Mouse (Mus musculus) lung, postnatal 10 days (tissue): ENCODE results near the gene Disp1.

Experiments used
- DNase-seq: peaks from one replicate; pipeline ENCODE4 v3.0.0; 2021

The Disp1 gene

DNA sequence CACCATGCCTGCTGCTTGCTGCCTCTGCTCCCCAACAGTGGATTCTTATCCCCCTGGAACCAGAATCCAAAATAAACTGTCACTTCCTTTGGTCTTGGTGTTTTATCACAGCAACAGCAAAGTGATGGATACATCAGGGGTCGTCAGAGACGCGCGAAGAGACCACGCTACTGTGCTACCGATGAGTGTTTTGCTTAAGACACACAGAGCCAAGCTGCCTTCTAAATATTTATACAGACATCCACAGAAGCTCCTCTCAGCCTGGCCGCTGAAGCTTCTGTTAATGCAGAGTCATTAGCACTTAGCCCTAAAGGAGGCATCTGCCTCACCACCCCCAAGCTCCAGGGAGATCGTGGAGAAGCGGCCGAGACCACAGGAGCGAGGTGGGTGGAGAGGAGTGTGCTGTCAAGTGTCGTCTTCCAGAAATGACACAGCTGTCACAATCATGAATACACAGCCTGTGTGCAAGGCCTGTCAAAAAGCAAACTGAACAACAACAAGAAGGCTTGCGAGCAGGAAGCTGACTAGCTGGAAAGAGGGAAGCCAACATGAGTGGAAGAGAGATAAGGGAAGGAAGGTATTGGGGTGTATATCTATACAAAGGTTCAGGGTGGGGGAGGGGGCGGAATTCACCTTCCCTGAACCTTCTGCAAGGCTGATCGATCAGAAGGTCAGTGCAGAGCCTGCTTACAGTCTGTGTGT lies 146.1 kb downstream of the Disp1 start:
- DNase-seq, result peak; percentile 46

DNA sequence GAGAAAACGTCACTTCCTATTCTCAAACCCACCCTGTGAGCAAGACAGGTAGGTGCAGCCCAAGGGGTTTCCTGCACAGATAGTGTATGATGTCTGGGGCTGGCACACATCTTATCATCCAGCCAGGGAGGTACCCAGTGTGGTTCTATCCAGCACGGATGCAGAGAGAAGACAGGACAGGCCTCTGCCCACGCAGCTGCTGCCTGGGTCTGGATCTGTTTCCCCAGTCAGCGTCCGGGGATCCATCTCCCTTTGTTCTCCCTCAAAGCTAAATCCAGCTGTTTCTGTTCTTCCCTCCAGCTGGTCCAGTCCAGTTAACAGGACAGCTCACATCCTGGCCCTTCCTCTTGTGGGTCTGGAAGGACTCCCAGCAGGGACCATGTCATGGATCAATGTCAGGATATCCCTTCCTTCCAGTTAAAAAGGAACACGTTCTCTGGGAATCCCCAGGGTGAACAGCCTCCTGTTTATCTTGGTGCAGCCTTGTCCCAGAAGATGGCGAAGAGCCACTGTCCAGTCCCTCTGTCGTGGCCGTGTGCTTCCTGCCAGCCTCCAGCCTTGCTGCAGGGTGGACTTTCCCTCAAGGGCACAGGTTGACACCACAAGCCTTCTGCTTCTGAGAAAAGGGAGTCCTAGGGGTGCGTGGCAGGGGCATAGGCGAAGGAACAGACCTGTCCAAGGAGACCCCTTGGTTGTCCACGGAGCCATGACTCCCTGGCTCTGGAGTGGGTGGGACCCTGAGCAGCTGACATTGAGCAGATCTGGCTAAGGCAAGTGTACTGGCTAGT lies 148.9 kb downstream of the Disp1 start:
- peak; percentile 79 for DNase-seq

GRCm38 (mm10) chr1:183069954-183070649 lies 151.2 kb downstream of the Disp1 start:
- DNase-seq, result no peak

GRCm38 (mm10) chr1:183067807-183068206 lies 153.5 kb downstream of the Disp1 start:
- DNase-seq, result no peak

GRCm38 (mm10) chr1:183066981-183067380 lies 154.3 kb downstream of the Disp1 start:
- DNase-seq, result no peak

- DNase-seq, result no peak
Observed at GRCm38 (mm10) chr1:183060611-183061010, 160.7 kb downstream of the Disp1 start.

DNA sequence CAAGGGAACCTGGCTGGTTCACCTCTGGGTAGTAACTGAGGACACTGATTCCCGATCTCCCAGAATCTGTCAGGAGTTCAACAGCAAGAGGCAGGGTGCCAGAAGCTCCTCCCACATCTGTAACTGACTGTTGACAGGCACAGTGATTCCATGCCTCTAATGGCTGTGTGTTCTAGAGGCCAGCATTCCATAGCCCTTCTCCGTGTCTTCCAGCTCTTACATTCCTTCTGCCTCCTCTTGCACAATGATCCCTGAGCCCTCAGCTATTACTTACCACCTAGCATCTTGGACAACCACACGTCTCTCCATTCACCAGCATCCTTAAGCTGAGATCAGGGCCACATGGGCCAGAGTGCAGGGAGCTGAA lies 165.1 kb downstream of the Disp1 start:
- DNase-seq, result peak; percentile 55

DNA sequence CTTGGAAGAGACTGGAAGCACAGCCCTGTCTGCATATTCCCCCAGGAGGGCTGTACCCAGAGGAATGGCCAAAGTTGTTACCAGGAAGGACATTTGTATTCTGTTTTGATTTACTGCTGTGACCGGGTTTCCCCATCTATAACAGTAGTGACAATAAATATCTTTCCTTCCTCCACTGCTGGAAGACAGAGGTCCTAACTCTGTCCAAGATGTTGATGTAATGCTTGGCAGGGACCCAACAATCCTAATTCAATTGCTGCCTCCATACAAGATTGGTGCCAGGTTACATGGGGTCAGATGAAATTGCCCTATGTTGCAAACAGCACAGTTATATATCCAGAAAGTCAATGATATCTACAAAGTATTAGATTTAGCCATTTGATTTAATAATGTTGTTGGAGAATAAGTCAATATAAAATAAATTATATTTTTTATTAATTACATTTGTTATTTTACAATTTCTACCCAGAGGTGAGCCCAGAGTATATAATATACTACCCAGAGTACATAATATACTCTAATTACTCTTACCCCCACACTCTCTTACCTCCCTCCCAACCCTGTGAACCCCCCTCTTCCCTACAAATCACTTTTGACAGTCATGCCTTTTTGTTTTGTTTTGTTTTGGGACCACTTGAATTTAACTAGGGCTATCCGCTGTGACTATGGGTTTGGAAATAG lies 165.6 kb downstream of the Disp1 start:
- peak; percentile 78 for DNase-seq

- no peak for DNase-seq
Observed at GRCm38 (mm10) chr1:183052663-183053062, 168.7 kb downstream of the Disp1 start.

DNA sequence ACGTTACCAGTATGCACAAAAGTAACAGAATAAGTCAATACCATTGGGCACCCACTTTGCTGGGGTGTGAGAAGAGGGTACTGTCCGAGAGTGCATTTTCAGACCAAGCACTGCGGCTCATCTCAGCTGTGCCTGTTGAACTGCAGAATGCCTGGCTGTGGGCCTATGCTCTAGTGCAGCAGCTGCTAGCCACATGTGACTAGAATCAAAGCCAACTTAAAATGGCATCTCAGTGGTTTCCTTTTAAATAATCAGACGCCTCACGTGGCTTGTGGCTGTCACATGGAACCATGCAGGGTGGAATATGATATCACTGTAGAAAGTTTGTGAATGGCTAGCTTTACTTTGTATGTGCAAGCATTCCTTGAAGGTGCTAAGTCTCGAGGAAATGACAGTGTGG lies 172.0 kb downstream of the Disp1 start:
- peak; percentile 54 for DNase-seq

- DNase-seq, result no peak
Observed at GRCm38 (mm10) chr1:183047913-183048523, 173.3 kb downstream of the Disp1 start.

DNA sequence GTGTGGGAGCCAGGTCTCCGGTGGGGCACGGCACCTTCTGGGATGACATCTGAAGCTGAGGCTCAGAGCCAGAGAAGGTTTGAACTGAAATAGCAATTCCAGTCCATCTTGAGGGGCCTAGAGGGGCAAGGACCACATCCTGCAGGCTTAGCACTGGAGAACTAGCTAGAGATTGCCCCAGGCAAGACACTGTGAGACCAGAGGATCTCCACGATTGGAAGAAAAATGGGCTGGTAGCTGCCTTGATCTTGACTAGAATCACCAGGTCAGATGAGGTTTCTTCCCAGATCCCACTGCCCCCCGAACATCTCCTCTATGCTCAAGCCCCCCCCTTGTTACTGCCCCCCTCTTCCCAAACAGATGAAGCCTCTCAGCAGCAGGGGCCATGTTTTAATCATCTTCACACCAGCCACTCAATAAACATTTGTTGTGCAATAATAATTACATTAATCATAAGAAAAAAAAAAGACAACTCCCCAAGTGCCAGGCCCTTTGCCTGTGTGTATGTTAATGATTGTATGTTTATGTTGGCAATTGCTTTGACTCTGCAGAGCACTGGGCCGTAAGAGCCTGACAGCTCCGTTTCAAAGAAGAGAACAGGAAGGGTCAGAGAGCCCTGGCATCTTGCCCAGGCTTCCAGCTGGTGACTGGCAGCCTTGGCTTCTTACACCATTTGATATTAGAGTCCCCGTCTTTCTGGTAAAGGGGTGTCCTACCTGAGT lies 174.0 kb downstream of the Disp1 start:
- DNase-seq, result peak; percentile 82

GRCm38 (mm10) chr1:183046081-183046480 lies 175.2 kb downstream of the Disp1 start:
- no peak for DNase-seq

GRCm38 (mm10) chr1:183043161-183043812 lies 178.0 kb downstream of the Disp1 start:
- DNase-seq, result peak; percentile 47

DNA sequence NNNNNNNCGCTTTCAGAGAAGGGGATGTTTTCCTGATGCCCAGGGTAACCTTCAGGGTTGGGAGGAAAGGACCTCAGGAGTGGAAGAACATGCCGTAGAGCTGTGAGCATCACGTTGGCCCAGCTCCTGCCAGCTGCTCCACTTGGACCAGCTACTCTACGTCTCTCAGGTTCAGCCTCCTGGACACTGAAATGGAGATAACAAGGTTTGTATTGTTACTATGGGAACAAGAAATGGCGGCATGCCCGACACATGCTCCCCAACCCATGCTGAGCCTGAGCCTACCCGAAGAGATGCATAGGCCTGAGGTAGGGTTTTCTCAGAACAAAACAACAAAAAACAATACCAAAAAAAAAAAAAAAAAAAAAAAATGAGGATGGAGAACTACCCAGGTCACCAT lies 179.6 kb downstream of the Disp1 start:
- peak; percentile 35 for DNase-seq

DNA sequence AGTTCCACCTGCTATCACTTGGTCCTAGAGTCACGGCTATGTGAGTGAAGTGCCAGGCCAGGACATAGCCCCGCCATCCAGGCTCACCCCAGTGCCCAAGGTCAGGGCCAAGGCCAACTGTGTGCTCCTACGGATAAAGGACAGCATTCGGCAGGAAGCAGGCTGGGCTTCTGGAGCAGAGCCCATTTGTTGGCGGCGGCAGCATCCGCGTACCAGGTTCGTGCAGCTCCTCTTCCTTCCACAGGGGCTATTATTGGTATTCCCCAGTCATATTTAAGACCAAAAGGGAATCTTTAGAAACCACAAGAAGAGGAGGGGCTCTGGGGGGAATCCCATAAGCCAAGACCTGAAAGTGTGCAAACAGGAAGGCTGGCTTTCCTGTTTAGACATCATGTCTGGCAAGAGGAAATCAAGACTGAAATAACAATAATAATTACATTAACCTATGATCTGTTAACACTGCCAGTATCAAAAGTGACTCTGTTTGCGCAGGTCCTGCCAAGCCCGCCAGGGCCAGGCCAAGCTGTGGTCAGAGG lies 180.4 kb downstream of the Disp1 start:
- peak; percentile 71 for DNase-seq

- no peak for DNase-seq
Observed at GRCm38 (mm10) chr1:183039881-183040708, 181.2 kb downstream of the Disp1 start.

- no peak for DNase-seq
Observed at GRCm38 (mm10) chr1:183039404-183039803, 181.9 kb downstream of the Disp1 start.
